Mouse (Mus musculus) right cerebral cortex, postnatal 36 days (tissue): ENCODE measurements at regions not wholly inside any gene's neighbourhood (a gene's known extent, or its start where the extent isn't known, plus 50 kb on each side); places are given as distances from the start of the nearest gene placed in this dataset.

ENCODE experiments used
- DNase-seq, 2 experiments: peaks; one replicate each; pipeline ENCODE4 v3.0.0; 2022; ENCODE audit warnings: low spot score in 2 of 2, mixed read lengths in 1 of 2

- DNase-seq = no peak
Observed at GRCm38 (mm10) chr13:47862896-47863295, 398.1 kb upstream of the Id4 start.

GRCm38 (mm10) chr13:47868656-47869055, 392.4 kb upstream of the Id4 start:
- no peak for DNase-seq

GRCm38 (mm10) chr13:47869670-47870532, 391.1 kb upstream of the Id4 start:
- DNase-seq = no peak

GRCm38 (mm10) chr13:47872645-47873044, 388.4 kb upstream of the Id4 start:
- DNase-seq = no peak

- no peak for DNase-seq
Observed at GRCm38 (mm10) chr13:47892569-47892968, 368.5 kb upstream of the Id4 start.

GRCm38 (mm10) chr13:47894331-47894730, 366.7 kb upstream of the Id4 start:
- no peak for DNase-seq

GRCm38 (mm10) chr13:47895256-47895655, 365.8 kb upstream of the Id4 start:
- no peak for DNase-seq

- DNase-seq = no peak
Observed at GRCm38 (mm10) chr13:47896646-47897045, 364.4 kb upstream of the Id4 start.

- DNase-seq = no peak
Observed at GRCm38 (mm10) chr13:47909851-47910530, 351.0 kb upstream of the Id4 start.

- no peak for DNase-seq
Observed at GRCm38 (mm10) chr13:47910531-47910910, 350.5 kb upstream of the Id4 start.

- DNase-seq = peak; percentile 41 to 44
Observed at GRCm38 (mm10) chr13:47916456-47916855, 344.6 kb upstream of the Id4 start.

GRCm38 (mm10) chr13:47917370-47917769, 343.7 kb upstream of the Id4 start:
- no peak for DNase-seq

GRCm38 (mm10) chr13:47921044-47921443, 340.0 kb upstream of the Id4 start:
- DNase-seq = no peak

GRCm38 (mm10) chr13:47940696-47941095, 320.3 kb upstream of the Id4 start:
- DNase-seq = no peak

GRCm38 (mm10) chr13:47942368-47942787, 318.6 kb upstream of the Id4 start:
- peak in 1 of 2 experiments; percentile 10 for DNase-seq

GRCm38 (mm10) chr13:47943645-47944044, 317.4 kb upstream of the Id4 start:
- no peak for DNase-seq

GRCm38 (mm10) chr13:47948098-47948865, 312.7 kb upstream of the Id4 start:
- no peak for DNase-seq

GRCm38 (mm10) chr13:47950456-47950855, 310.6 kb upstream of the Id4 start:
- no peak for DNase-seq

- no peak for DNase-seq
Observed at GRCm38 (mm10) chr13:47951043-47951442, 310.0 kb upstream of the Id4 start.

- no peak for DNase-seq
Observed at GRCm38 (mm10) chr13:47952946-47953345, 308.1 kb upstream of the Id4 start.

- no peak for DNase-seq
Observed at GRCm38 (mm10) chr13:47953776-47954175, 307.3 kb upstream of the Id4 start.

GRCm38 (mm10) chr13:47955504-47955903, 305.5 kb upstream of the Id4 start:
- no peak for DNase-seq
